Mouse (Mus musculus): ENCODE results near the gene R3hdm1.
"Not testable (repeated sequence)": the region's sequence is repeated elsewhere in the genome, so short reads cannot be mapped to it uniquely, and the experiment has no call there.

R3hdm1 gene

GRCm38 (mm10) chr1:128197353-128197752, 94.3 kb downstream of the R3hdm1 start:
- Histone ChIP-seq H3K27me3 (ENCODE audit: control insufficient read depth, insufficient read depth, low read length, poor library complexity, severe bottlenecking) (no peaks in the 10 kb centered on the region), H3K36me3 (ENCODE audit: control insufficient read depth, insufficient read depth, low read length, poor library complexity, severe bottlenecking) (peaks cover 16% of the 10 kb centered on the region; the same call in 1 of the 2 replicates)
- no peak for DNase-seq (ENCODE audit: low read depth, low spot score)

DNA sequence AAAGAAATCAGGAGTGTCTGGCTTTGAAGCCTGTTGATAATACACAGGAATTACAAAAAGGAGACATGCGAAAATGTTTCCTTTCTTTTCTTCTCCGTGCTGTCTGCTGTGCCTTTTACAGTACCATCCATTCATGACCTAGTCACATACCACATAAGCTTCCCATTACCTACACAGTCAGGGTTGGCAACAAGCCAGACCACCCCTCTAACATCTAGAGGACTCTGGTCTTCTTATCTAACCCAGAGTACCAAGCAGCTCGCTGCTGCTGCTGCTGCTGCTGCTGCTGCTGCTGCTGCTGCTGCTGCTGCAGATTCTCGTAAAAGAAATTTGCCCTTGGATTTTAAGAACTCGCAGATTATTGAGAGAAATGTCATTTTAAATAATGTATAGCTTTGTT, 110.2 kb downstream of the R3hdm1 start:
- Histone ChIP-seq H3K27me3 (ENCODE audit: control insufficient read depth, insufficient read depth, low read length, poor library complexity, severe bottlenecking) (no peaks in the 10 kb centered on the region), H3K36me3 (ENCODE audit: control insufficient read depth, insufficient read depth, low read length, poor library complexity, severe bottlenecking) (peaks cover 9% of the 10 kb centered on the region; the same call in 1 of the 2 replicates)
- no peak for DNase-seq (ENCODE audit: low read depth, low spot score)

- DNase-seq (ENCODE audit: low read depth, low spot score) = no peak
- Histone ChIP-seq H3K27me3 (ENCODE audit: control insufficient read depth, insufficient read depth, low read length, poor library complexity, severe bottlenecking) (no peaks in the 10 kb centered on the region), H3K36me3 (ENCODE audit: control insufficient read depth, insufficient read depth, low read length, poor library complexity, severe bottlenecking) (peaks cover 16% of the 10 kb centered on the region; the same call in 1 of the 2 replicates)
Measured at GRCm38 (mm10) chr1:128221886-128222285, 118.8 kb downstream of the R3hdm1 start.

- H3K27me3 ChIP-seq (ENCODE audit: control insufficient read depth, insufficient read depth, low read length, poor library complexity, severe bottlenecking) = no peaks in the 10 kb centered on the region
- H3K36me3 ChIP-seq (ENCODE audit: control insufficient read depth, insufficient read depth, low read length, poor library complexity, severe bottlenecking) = peaks cover 13% of the 10 kb centered on the region; the same call in 1 of the 2 replicates
- DNase-seq (ENCODE audit: low read depth, low spot score) = peak; percentile 10
Measured at GRCm38 (mm10) chr1:128223304-128223703, 120.2 kb downstream of the R3hdm1 start.

DNA sequence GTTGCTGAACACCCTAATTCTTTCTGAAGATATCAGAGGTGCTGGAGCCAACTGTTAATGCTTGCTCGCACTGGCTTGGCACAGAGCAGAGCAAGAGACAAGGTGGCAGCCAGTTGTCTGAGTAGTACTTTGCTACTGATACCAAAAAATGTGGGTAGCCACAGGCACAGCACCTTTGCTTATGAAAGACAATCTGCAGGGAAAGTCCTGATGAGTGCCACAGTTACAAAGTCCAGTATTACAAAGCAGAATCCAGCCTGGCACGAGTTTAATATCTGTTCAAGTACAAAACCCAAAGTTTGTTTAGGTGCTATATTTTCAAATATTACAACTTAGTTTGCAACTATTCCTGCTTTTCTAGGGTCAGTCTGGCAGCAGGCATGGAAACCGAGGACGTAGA, 132.1 kb downstream of the R3hdm1 start:
- DNase-seq (ENCODE audit: low read depth, low spot score) = no peak
- peaks cover 15% of the 10 kb centered on the region for H3K36me3 ChIP-seq (ENCODE audit: control insufficient read depth, insufficient read depth, low read length, poor library complexity, severe bottlenecking)
- no peaks in the 10 kb centered on the region for H3K27me3 ChIP-seq (ENCODE audit: control insufficient read depth, insufficient read depth, low read length, poor library complexity, severe bottlenecking)

DNA sequence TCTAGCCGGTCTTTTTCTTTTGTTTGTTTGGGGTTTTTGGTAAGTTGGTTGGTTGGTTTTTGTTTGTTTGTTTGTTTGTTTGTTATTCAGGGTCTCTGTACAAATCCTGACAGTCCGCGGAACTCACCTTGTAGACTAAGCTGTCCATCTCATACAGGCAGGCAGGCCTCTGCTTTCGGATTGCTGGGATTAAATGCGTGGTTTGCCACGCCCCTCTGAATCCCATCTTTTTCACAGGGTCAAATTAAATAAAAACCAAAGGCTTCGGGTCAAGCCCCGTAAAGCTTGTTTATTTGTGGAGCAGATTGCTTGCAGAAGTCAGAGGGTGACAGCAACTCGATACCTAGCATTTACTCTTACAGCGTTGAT, 140.5 kb downstream of the R3hdm1 start, which contains the start of gene Ubxn4:
TSS of gene Ubxn4 (plus strand) at position 338 of the 369 bp plus-strand sequence.
- Histone ChIP-seq H3K27me3 (ENCODE audit: control insufficient read depth, insufficient read depth, low read length, poor library complexity, severe bottlenecking) (no peaks in the 10 kb centered on the region), H3K36me3 (ENCODE audit: control insufficient read depth, insufficient read depth, low read length, poor library complexity, severe bottlenecking) (0 out of 2 replicates have a peak, but pooled peaks cover 2% of the 10 kb centered on the region)
- no peak for DNase-seq (ENCODE audit: low read depth, low spot score)

GRCm38 (mm10) chr1:128243996-128244726, 141.1 kb downstream of the R3hdm1 start:
- peak; percentile 98 for DNase-seq (ENCODE audit: low read depth, low spot score)
- Histone ChIP-seq H3K27me3 (ENCODE audit: control insufficient read depth, insufficient read depth, low read length, poor library complexity, severe bottlenecking) (no peaks in the 10 kb centered on the region), H3K36me3 (ENCODE audit: control insufficient read depth, insufficient read depth, low read length, poor library complexity, severe bottlenecking) (0 out of 2 replicates have a peak, but pooled peaks cover 2% of the 10 kb centered on the region)

- Histone ChIP-seq H3K27me3 (ENCODE audit: control insufficient read depth, insufficient read depth, low read length, poor library complexity, severe bottlenecking) (no peaks in the 10 kb centered on the region), H3K36me3 (ENCODE audit: control insufficient read depth, insufficient read depth, low read length, poor library complexity, severe bottlenecking) (0 out of 2 replicates have a peak, but pooled peaks cover 2% of the 10 kb centered on the region)
- peak; percentile 72 for DNase-seq (ENCODE audit: low read depth, low spot score)
Measured at GRCm38 (mm10) chr1:128244727-128245355, 141.7 kb downstream of the R3hdm1 start.

DNA sequence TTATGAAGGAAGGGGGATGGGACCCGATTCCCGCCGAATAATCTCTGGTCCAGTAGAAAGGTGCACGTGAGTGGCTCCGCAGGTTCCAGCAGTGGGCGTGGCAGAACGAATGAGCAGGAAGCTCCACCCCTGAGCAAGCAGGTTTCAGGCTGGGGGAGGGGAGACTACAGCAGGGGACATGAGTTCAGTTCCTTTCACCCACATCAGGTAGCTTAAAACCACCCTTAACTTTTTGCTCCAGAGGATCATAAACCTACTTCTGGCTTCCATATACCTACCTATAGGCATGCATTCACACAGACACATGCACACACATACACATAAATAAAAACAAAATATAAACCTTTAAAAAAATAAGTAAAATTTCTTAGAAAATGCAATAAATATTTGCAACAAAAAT, 164.0 kb downstream of the R3hdm1 start:
- H3K36me3 ChIP-seq (ENCODE audit: control insufficient read depth, insufficient read depth, low read length, poor library complexity, severe bottlenecking) = peaks cover 24% of the 10 kb centered on the region
- H3K27me3 ChIP-seq (ENCODE audit: control insufficient read depth, insufficient read depth, low read length, poor library complexity, severe bottlenecking); DNase-seq (ENCODE audit: low read depth, low spot score): not testable (repeated sequence)

DNA sequence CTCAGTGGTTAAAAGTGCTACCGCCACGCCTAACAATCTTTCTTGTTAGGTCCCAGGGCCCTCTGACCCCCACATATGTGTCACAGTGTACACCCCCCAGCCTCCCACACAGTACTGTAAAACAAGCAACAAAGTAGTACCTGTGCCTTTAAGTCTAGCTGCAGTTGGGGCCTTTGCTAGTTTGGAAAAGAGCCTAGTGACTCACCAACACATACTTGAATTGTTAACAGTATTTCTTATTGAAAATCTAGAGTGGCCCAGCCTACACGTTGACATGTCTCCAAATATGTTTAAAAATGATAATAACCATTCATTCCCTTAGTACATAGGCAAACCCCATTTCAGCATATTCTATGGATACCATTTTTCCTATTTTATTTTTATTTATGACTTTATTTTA, 167.6 kb downstream of the R3hdm1 start:
- H3K27me3 ChIP-seq (ENCODE audit: control insufficient read depth, insufficient read depth, low read length, poor library complexity, severe bottlenecking) = no peaks in the 10 kb centered on the region
- DNase-seq (ENCODE audit: low read depth, low spot score) = no peak
- H3K36me3 ChIP-seq (ENCODE audit: control insufficient read depth, insufficient read depth, low read length, poor library complexity, severe bottlenecking) = peaks cover 27% of the 10 kb centered on the region

GRCm38 (mm10) chr1:128275908-128276307, 172.8 kb downstream of the R3hdm1 start:
- no peak for DNase-seq (ENCODE audit: low read depth, low spot score)
- Histone ChIP-seq H3K27me3 (ENCODE audit: control insufficient read depth, insufficient read depth, low read length, poor library complexity, severe bottlenecking) (no peaks in the 10 kb centered on the region), H3K36me3 (ENCODE audit: control insufficient read depth, insufficient read depth, low read length, poor library complexity, severe bottlenecking) (peaks cover 16% of the 10 kb centered on the region; the same call in 1 of the 2 replicates)

DNA sequence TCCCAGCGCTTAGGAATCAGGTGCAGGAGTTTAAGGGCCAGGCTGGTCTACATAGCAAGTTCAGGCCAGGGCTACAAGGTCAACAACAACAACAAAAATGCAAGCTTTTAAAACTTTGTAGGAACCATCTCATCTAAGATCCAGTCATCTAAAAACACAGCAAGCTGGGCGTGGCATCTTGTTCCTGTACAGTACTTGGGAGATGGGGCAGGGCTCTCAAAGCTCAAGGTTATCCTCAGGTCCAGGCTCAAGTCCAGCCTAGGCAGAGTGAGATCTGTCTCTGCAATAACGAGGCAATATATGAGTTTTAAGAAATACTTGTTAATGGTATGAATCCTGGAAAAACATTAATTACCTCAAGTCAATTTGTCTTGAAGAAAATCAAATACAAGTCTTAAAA, 175.5 kb downstream of the R3hdm1 start:
- DNase-seq (ENCODE audit: low read depth, low spot score) = no peak
- peaks cover 12% of the 10 kb centered on the region; the same call in 1 of the 2 replicates for H3K36me3 ChIP-seq (ENCODE audit: control insufficient read depth, insufficient read depth, low read length, poor library complexity, severe bottlenecking)
- H3K27me3 ChIP-seq (ENCODE audit: control insufficient read depth, insufficient read depth, low read length, poor library complexity, severe bottlenecking) = no peaks in the 10 kb centered on the region

- Histone ChIP-seq H3K36me3 (ENCODE audit: control insufficient read depth, insufficient read depth, low read length, poor library complexity, severe bottlenecking) (peaks cover 7% of the 10 kb centered on the region; the same call in 1 of the 2 replicates), H3K27me3 (ENCODE audit: control insufficient read depth, insufficient read depth, low read length, poor library complexity, severe bottlenecking) (no peaks in the 10 kb centered on the region)
- DNase-seq (ENCODE audit: low read depth, low spot score) = peak; percentile 21
Measured at GRCm38 (mm10) chr1:128281753-128282152, 178.7 kb downstream of the R3hdm1 start.

DNA sequence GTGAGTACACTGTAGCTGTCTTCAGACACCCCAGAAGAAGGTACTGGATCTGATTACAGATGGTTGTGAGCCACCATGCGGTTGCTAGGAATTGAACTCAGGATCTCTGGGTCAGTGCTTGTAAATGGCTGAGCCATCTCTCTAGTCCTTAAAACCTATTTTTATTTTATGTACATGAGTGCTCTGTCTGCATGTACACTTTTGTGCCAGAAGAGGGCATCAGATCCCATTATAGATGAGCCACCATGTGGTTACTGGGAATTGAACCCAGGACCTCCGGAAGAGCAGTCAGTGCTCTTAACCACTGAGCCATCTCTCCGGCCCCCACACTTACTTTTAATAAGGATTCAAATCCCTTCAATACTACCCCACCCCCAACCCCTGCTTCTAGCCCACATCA, 179.8 kb downstream of the R3hdm1 start:
- no peak for DNase-seq (ENCODE audit: low read depth, low spot score)
- H3K27me3 ChIP-seq (ENCODE audit: control insufficient read depth, insufficient read depth, low read length, poor library complexity, severe bottlenecking) = no peaks in the 10 kb centered on the region
- peaks cover 5% of the 10 kb centered on the region; the same call in 1 of the 2 replicates for H3K36me3 ChIP-seq (ENCODE audit: control insufficient read depth, insufficient read depth, low read length, poor library complexity, severe bottlenecking)

GRCm38 (mm10) chr1:128284157-128284690, 181.1 kb downstream of the R3hdm1 start:
- Histone ChIP-seq H3K27me3 (ENCODE audit: control insufficient read depth, insufficient read depth, low read length, poor library complexity, severe bottlenecking) (no peaks in the 10 kb centered on the region), H3K36me3 (ENCODE audit: control insufficient read depth, insufficient read depth, low read length, poor library complexity, severe bottlenecking) (no peaks in the 10 kb centered on the region)
- no peak for DNase-seq (ENCODE audit: low read depth, low spot score)
